Mouse (Mus musculus) C2C12 (cell line): ENCODE results near the gene Pla2g4c. TPM values are rescaled to one million over a fixed set of nuclear protein-coding genes. Genes with fewer than 3 reads are reported as not detected.
A peak's percentile ranks its signal among the peaks of the same experiment; 100 is the strongest.
"Not testable (repeated sequence)": the region's sequence is repeated elsewhere in the genome, so short reads cannot be mapped to it uniquely, and the experiment has no call there.

Source experiments
- H3K27me3 ChIP-seq: one replicate; pipeline ENCODE4 v1.6.1; 2011; ENCODE audit not compliant: control insufficient read depth, insufficient read depth, insufficient read length
- H3K36me3 ChIP-seq: one replicate; pipeline ENCODE4 v1.6.1; 2011; ENCODE audit not compliant: control insufficient read depth, insufficient read depth
- H3K4me3 ChIP-seq: one replicate; pipeline ENCODE4 v1.5.1; 2011; ENCODE audit warnings: mild to moderate bottlenecking, control low read depth; ENCODE audit not compliant: poor library complexity, insufficient read depth, severe bottlenecking
- H3K79me2 ChIP-seq: one replicate; pipeline ENCODE4 v1.6.1; 2011; ENCODE audit not compliant: control insufficient read depth, insufficient read depth
- H3K79me3 ChIP-seq: one replicate; pipeline ENCODE4 v1.6.1; 2011; ENCODE audit warnings: low read depth, control low read depth
- H3ac ChIP-seq: one replicate; pipeline ENCODE3; 2011; ENCODE audit warnings: low read depth; ENCODE audit not compliant: control insufficient read depth, insufficient read length
- CEBPB ChIP-seq: IDR thresholded peaks from one replicate; pipeline ENCODE4 v1.6.1; 2011; ENCODE audit warnings: low read depth, mild to moderate bottlenecking, control low read depth, moderate library complexity
- CTCF ChIP-seq: IDR thresholded peaks from one replicate; pipeline ENCODE4 v1.5.1; 2011; ENCODE audit not compliant: control insufficient read depth, insufficient read depth, insufficient read length
- FOSL1 ChIP-seq: IDR thresholded peaks from one replicate; pipeline ENCODE4 v1.8.0; 2011; ENCODE audit warnings: mild to moderate bottlenecking, low read length; ENCODE audit not compliant: poor library complexity, insufficient read depth, severe bottlenecking
- MAX ChIP-seq: IDR thresholded peaks from one replicate; pipeline ENCODE4 v1.6.1; 2011; ENCODE audit warnings: mild to moderate bottlenecking, control low read depth
- MYOD1 ChIP-seq: IDR thresholded peaks from one replicate; pipeline ENCODE4 v1.6.1; 2011; ENCODE audit warnings: low read depth; ENCODE audit not compliant: control insufficient read depth, insufficient read length
- MYOG ChIP-seq: IDR thresholded peaks from one replicate; pipeline ENCODE4 v1.6.1; 2011; ENCODE audit not compliant: control insufficient read depth, insufficient read length; ENCODE audit errors: extremely low read depth
- USF1 ChIP-seq: IDR thresholded peaks from one replicate; pipeline ENCODE4 v1.6.1; 2011; ENCODE audit warnings: low read depth, mild to moderate bottlenecking, control low read depth, moderate library complexity
- long read RNA-seq, 2 experiments: library from polyadenylated mRNA; unstranded; transcript quantifications; one replicate each; pipeline ENCODE4 v2.0.0; 2019 to 2020
- polyA plus RNA-seq: library from polyadenylated mRNA; unstranded; fragments of >200 nt; fragmentation: generic; extraction: Trizol; gene quantifications from one replicate; pipeline ENCODE4 v1.2.1, GENCODE M21; 2012; ENCODE audit warnings: missing spikeins

Gene Pla2g4c
- 0.20 TPM for polyA plus RNA-seq
- long read RNA-seq, experiment 1 = 0 reads
- long read RNA-seq, experiment 2 = 0 reads

GRCm38 (mm10) chr7:13324316-13324715, at the start of gene Pla2g4c:
TSS of gene Pla2g4c (plus strand) at chr7:13324655.
- H3K36me3 ChIP-seq = peaks cover 11% of the 10 kb centered on the region
- H3K79me3 ChIP-seq = no peaks in the 10 kb centered on the region
- H3K4me3 ChIP-seq = no peak within 1 kb of the TSS
- TF ChIP-seq CEBPB = no peak
- no peak for TF ChIP-seq FOSL1
- TF ChIP-seq USF1 = no peak
- no peak for TF ChIP-seq MAX
- no peak for TF ChIP-seq MYOD1
- no peak for TF ChIP-seq MYOG
- no peak for TF ChIP-seq CTCF
- H3ac ChIP-seq = no peak within 1 kb of the TSS
- H3K79me2 ChIP-seq = no peaks in the 10 kb centered on the region
- H3K27me3 ChIP-seq = no peaks in the 10 kb centered on the region

GRCm38 (mm10) chr7:13277081-13277480, 47.4 kb upstream of the Pla2g4c start, which contains the start of gene Lig1:
TSS of gene Lig1 (plus strand) at chr7:13277283.
- H3ac ChIP-seq = peak within 1 kb of the TSS; percentile 70
- peak within 1 kb of the TSS; percentile 37 for H3K4me3 ChIP-seq
- no peaks in the 10 kb centered on the region for H3K27me3 ChIP-seq
- H3K79me2 ChIP-seq = peaks cover 33% of the 10 kb centered on the region
- TF ChIP-seq FOSL1 = no peak
- peaks cover 17% of the 10 kb centered on the region for H3K79me3 ChIP-seq
- peaks cover 29% of the 10 kb centered on the region for H3K36me3 ChIP-seq

- peak overlapping the region; percentile 37 for H3K4me3 ChIP-seq
- H3K79me3 ChIP-seq = peaks cover 17% of the 10 kb centered on the region
- H3K27me3 ChIP-seq = no peaks in the 10 kb centered on the region
- peaks cover 29% of the 10 kb centered on the region for H3K36me3 ChIP-seq
- TF ChIP-seq MYOG (no peak), USF1 (no peak), FOSL1 (no peak), MYOD1 (no peak), MAX (no peak), CTCF (no peak), CEBPB (no peak)
- peak overlapping the region; percentile 70 for H3ac ChIP-seq
- H3K79me2 ChIP-seq = peaks cover 33% of the 10 kb centered on the region
Measured at GRCm38 (mm10) chr7:13277833-13278232, 46.6 kb upstream of the Pla2g4c start.

GRCm38 (mm10) chr7:13278308-13278891, 46.1 kb upstream of the Pla2g4c start, which contains the start of gene Zswim9:
TSS of gene Zswim9 (minus strand) at chr7:13278721.
- TF ChIP-seq MAX = peak; percentile 71
- no peak for TF ChIP-seq CEBPB

GRCm38 (mm10) chr7:13278957-13279356, 45.5 kb upstream of the Pla2g4c start:
- not testable (repeated sequence) for H3K27me3 ChIP-seq, H3ac ChIP-seq
- peak overlapping the region; percentile 37 for H3K4me3 ChIP-seq
- peaks cover 17% of the 10 kb centered on the region for H3K79me3 ChIP-seq
- peaks cover 32% of the 10 kb centered on the region for H3K36me3 ChIP-seq
- peaks cover 33% of the 10 kb centered on the region for H3K79me2 ChIP-seq

More at GRCm38 (mm10) chr7:13278308-13278891, 46.1 kb upstream of the Pla2g4c start, which contains the start of gene Zswim9:
- no peaks in the 10 kb centered on the region for H3K27me3 ChIP-seq
- H3K4me3 ChIP-seq = peak within 1 kb of the TSS; percentile 37
- peaks cover 29% of the 10 kb centered on the region for H3K36me3 ChIP-seq
- peaks cover 17% of the 10 kb centered on the region for H3K79me3 ChIP-seq
- H3K79me2 ChIP-seq = peaks cover 33% of the 10 kb centered on the region
- peak within 1 kb of the TSS; percentile 70 for H3ac ChIP-seq

- Histone ChIP-seq H3K79me3 (no peaks in the 10 kb centered on the region), H3K36me3 (peaks cover 63% of the 10 kb centered on the region), H3K4me3 (no peak overlapping the region), H3K79me2 (no peaks in the 10 kb centered on the region), H3ac (no peak overlapping the region), H3K27me3 (no peaks in the 10 kb centered on the region)
- TF ChIP-seq MYOD1 (no peak), CEBPB (no peak), CTCF (no peak), MAX (no peak), FOSL1 (no peak), USF1 (no peak), MYOG (no peak)
Measured at GRCm38 (mm10) chr7:13288621-13289020, 35.8 kb upstream of the Pla2g4c start.
